Mouse (Mus musculus) urinary bladder, postnatal 25 days (tissue): ENCODE measurements around the gene Vmn1r123.
"Not testable (repeated sequence)": the region's sequence is repeated elsewhere in the genome, so short reads cannot be mapped to it uniquely, and the experiment has no call there.

Experiments
- DNase-seq: peaks from one replicate; pipeline ENCODE4 v3.0.0; 2022; ENCODE audit warnings: low spot score

The Vmn1r123 gene

DNA sequence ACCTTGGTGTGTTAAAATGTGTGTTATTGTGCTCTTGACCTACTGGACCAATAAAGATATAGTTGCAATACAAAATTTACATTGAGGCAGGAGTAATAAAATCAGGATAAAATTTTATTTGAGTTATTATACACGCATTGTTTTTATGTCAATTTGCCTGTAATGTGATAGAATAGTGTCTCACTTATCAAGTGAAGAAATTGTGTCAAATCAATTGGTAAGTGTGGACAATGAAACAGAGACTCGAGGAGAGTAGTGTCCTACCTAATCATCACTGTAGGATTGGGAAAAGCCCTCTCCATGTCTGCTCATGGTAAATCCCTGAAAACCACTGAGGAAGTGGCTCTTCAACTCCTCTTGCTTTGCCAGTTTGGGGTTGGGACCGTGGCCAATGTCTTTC is at the start of gene Vmn1r123:
Gene Vmn1r123 (plus strand): TSS at position 301 of the 400 bp plus-strand sequence.
- not testable (repeated sequence) for DNase-seq

GRCm38 (mm10) chr7:21134028-21134427 is 28.0 kb upstream of the Vmn1r123 start, which contains the start of gene Vmn1r122:
Gene Vmn1r122, minus strand, starts transcription at chr7:21134128.
- DNase-seq: not testable (repeated sequence)

DNA sequence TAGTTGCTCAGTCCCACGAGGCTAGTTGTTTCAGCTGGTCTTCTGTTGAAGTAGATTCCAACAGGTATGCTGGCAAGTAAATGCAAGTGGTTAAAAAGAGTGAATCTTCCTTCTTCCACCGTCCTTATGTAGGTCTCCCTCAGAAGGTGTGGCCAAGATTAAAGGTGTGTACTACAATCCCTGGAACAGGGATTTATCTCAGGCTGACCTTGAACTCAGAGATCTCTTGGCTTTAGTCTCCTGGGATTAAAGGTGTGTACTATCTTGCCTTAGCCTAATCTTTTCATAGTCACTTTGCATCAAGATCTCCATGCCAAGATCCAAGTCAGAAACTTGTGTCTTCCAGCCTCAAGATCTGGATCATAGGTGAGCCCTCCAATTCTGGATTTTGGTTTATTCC is 28.3 kb downstream of the Vmn1r123 start, which contains the start of gene Gm5157:
Gene Gm5157 (minus strand): TSS at position 101 of the 400 bp plus-strand sequence.
- DNase-seq: not testable (repeated sequence)
